Mouse (Mus musculus): ENCODE measurements around the gene Hilpda. TPM values are rescaled to one million over a fixed set of nuclear protein-coding genes. Genes with fewer than 3 reads are reported as not detected.

Hilpda gene
- polyA plus RNA-seq, 1 experiment from 2014 or later: 35.9 TPM

- Histone ChIP-seq H3K4me3 (replicated peaks; ENCODE audit: low read depth, low read length) (no peak overlapping the region), H3K27ac (replicated peaks; ENCODE audit: low read depth, low read length) (no peak overlapping the region), H3K9me3 (ENCODE audit: control insufficient read depth, low read length) (no peaks in the 10 kb centered on the region), H3K36me3 (ENCODE audit: control insufficient read depth, insufficient read depth, low read length) (no peaks in the 10 kb centered on the region), H3K9ac (replicated peaks; ENCODE audit: low read length) (no peak overlapping the region), H3K27me3 (ENCODE audit: control insufficient read depth, insufficient read depth, low read length) (no peaks in the 10 kb centered on the region), H3K4me1 (ENCODE audit: control insufficient read depth, insufficient read depth, low read length) (peaks cover 6% of the 10 kb centered on the region; the same call in 1 of the 2 replicates), H3K4me2 (ENCODE audit: low read length) (no peak overlapping the region)
- no peak for DNase-seq
- 89% methylated on average over 3 of the region's 3 CpGs for WGBS
- no peak for ATAC-seq (ENCODE audit: low FRiP score, low TSS enrichment)
Observed at GRCm38 (mm10) chr6:29264456-29264781, 7.9 kb upstream of the Hilpda start.

GRCm38 (mm10) chr6:29266936-29267335, 5.4 kb upstream of the Hilpda start:
- no peak overlapping the region for H3K27ac ChIP-seq (replicated peaks; ENCODE audit: low read depth, low read length)
- 80% methylated on average over 4 of the region's 4 CpGs for WGBS
- no peak overlapping the region for H3K9ac ChIP-seq (replicated peaks; ENCODE audit: low read length)
- H3K27me3 ChIP-seq (ENCODE audit: control insufficient read depth, insufficient read depth, low read length): no peaks in the 10 kb centered on the region
- H3K9me3 ChIP-seq (ENCODE audit: control insufficient read depth, low read length): no peaks in the 10 kb centered on the region
- H3K36me3 ChIP-seq (ENCODE audit: control insufficient read depth, insufficient read depth, low read length): no peaks in the 10 kb centered on the region
- H3K4me3 ChIP-seq (replicated peaks; ENCODE audit: low read depth, low read length): no peak overlapping the region
- DNase-seq (no peak), ATAC-seq (ENCODE audit: low FRiP score, low TSS enrichment) (no peak)
- no peak overlapping the region for H3K4me2 ChIP-seq (ENCODE audit: low read length)
- H3K4me1 ChIP-seq (ENCODE audit: control insufficient read depth, insufficient read depth, low read length): peaks cover 6% of the 10 kb centered on the region; the same call in 1 of the 2 replicates

GRCm38 (mm10) chr6:29269006-29269668, 3.2 kb upstream of the Hilpda start:
- H3K4me1 ChIP-seq (ENCODE audit: control insufficient read depth, insufficient read depth, low read length): peaks cover 9% of the 10 kb centered on the region
- ATAC-seq (ENCODE audit: low FRiP score, low TSS enrichment) (no peak), DNase-seq (no peak)
- H3K27ac ChIP-seq (replicated peaks; ENCODE audit: low read depth, low read length): no peak overlapping the region
- WGBS: 85% methylated on average over 6 of the region's 6 CpGs
- H3K4me2 ChIP-seq (ENCODE audit: low read length): no peak overlapping the region
- H3K4me3 ChIP-seq (replicated peaks; ENCODE audit: low read depth, low read length): no peak overlapping the region
- H3K9me3 ChIP-seq (ENCODE audit: control insufficient read depth, low read length): no peaks in the 10 kb centered on the region
- H3K27me3 ChIP-seq (ENCODE audit: control insufficient read depth, insufficient read depth, low read length): no peaks in the 10 kb centered on the region
- H3K9ac ChIP-seq (replicated peaks; ENCODE audit: low read length): no peak overlapping the region
- no peaks in the 10 kb centered on the region for H3K36me3 ChIP-seq (ENCODE audit: control insufficient read depth, insufficient read depth, low read length)

- WGBS: 19% methylated on average over 8 of the region's 8 CpGs
- DNase-seq: peak; percentile 5
Observed at GRCm38 (mm10) chr6:29270961-29271360, 1.3 kb upstream of the Hilpda start.

GRCm38 (mm10) chr6:29276746-29277145, 4.5 kb downstream of the Hilpda start:
- H3K36me3 ChIP-seq (ENCODE audit: control insufficient read depth, insufficient read depth, low read length): peaks cover 10% of the 10 kb centered on the region
- H3K27ac ChIP-seq (replicated peaks; ENCODE audit: low read depth, low read length): no peak overlapping the region
- H3K4me1 ChIP-seq (ENCODE audit: control insufficient read depth, insufficient read depth, low read length): peaks cover 9% of the 10 kb centered on the region
- no peak overlapping the region for H3K4me2 ChIP-seq (ENCODE audit: low read length)
- H3K27me3 ChIP-seq (ENCODE audit: control insufficient read depth, insufficient read depth, low read length): no peaks in the 10 kb centered on the region
- no peak overlapping the region for H3K4me3 ChIP-seq (replicated peaks; ENCODE audit: low read depth, low read length)
- no peak overlapping the region for H3K9ac ChIP-seq (replicated peaks; ENCODE audit: low read length)
- 92% methylated on average over 5 of the region's 5 CpGs for WGBS
- no peak for DNase-seq
- H3K9me3 ChIP-seq (ENCODE audit: control insufficient read depth, low read length): no peaks in the 10 kb centered on the region
- no peak for ATAC-seq (ENCODE audit: low FRiP score, low TSS enrichment)

More at GRCm38 (mm10) chr6:29270961-29271360, 1.3 kb upstream of the Hilpda start:
- peaks cover 7% of the 10 kb centered on the region for H3K36me3 ChIP-seq (ENCODE audit: control insufficient read depth, insufficient read depth, low read length)
- H3K27me3 ChIP-seq (ENCODE audit: control insufficient read depth, insufficient read depth, low read length): no peaks in the 10 kb centered on the region
- H3K9me3 ChIP-seq (ENCODE audit: control insufficient read depth, low read length): no peaks in the 10 kb centered on the region
- no peak for ATAC-seq (ENCODE audit: low FRiP score, low TSS enrichment)
- no peak overlapping the region for H3K27ac ChIP-seq (replicated peaks; ENCODE audit: low read depth, low read length)
- H3K9ac ChIP-seq (replicated peaks; ENCODE audit: low read length): no peak overlapping the region
- H3K4me1 ChIP-seq (ENCODE audit: control insufficient read depth, insufficient read depth, low read length): peaks cover 9% of the 10 kb centered on the region
- H3K4me3 ChIP-seq (replicated peaks; ENCODE audit: low read depth, low read length): no peak overlapping the region
- no peak overlapping the region for H3K4me2 ChIP-seq (ENCODE audit: low read length)

- DNase-seq: peak; percentile 87
- no peak overlapping the region for H3K27ac ChIP-seq (replicated peaks; ENCODE audit: low read depth, low read length)
- H3K4me1 ChIP-seq (ENCODE audit: control insufficient read depth, insufficient read depth, low read length): no peaks in the 10 kb centered on the region
- no peak overlapping the region for H3K4me3 ChIP-seq (replicated peaks; ENCODE audit: low read depth, low read length)
- WGBS: 32% methylated on average over 8 of the region's 8 CpGs
- H3K9ac ChIP-seq (replicated peaks; ENCODE audit: low read length): no peak overlapping the region
- H3K36me3 ChIP-seq (ENCODE audit: control insufficient read depth, insufficient read depth, low read length): peaks cover 10% of the 10 kb centered on the region
- no peaks in the 10 kb centered on the region for H3K9me3 ChIP-seq (ENCODE audit: control insufficient read depth, low read length)
- no peak overlapping the region for H3K4me2 ChIP-seq (ENCODE audit: low read length)
- ATAC-seq (ENCODE audit: low FRiP score, low TSS enrichment): no peak
- no peaks in the 10 kb centered on the region for H3K27me3 ChIP-seq (ENCODE audit: control insufficient read depth, insufficient read depth, low read length)
Observed at GRCm38 (mm10) chr6:29278513-29279267, 6.4 kb downstream of the Hilpda start.

GRCm38 (mm10) chr6:29279293-29279692, 7.0 kb downstream of the Hilpda start, which contains the start of gene Fam71f2:
TSS of gene Fam71f2 (plus strand) at chr6:29279593.
- WGBS: 87% methylated on average over 8 of the region's 8 CpGs
- H3K27me3 ChIP-seq (ENCODE audit: control insufficient read depth, insufficient read depth, low read length): no peaks in the 10 kb centered on the region
- H3K27ac ChIP-seq (replicated peaks; ENCODE audit: low read depth, low read length): no peak within 1 kb of the TSS
- H3K9me3 ChIP-seq (ENCODE audit: control insufficient read depth, low read length): no peaks in the 10 kb centered on the region
- peaks cover 10% of the 10 kb centered on the region for H3K36me3 ChIP-seq (ENCODE audit: control insufficient read depth, insufficient read depth, low read length)
- no peak within 1 kb of the TSS for H3K4me3 ChIP-seq (replicated peaks; ENCODE audit: low read depth, low read length)
- DNase-seq (no peak), ATAC-seq (ENCODE audit: low FRiP score, low TSS enrichment) (no peak)
- no peak within 1 kb of the TSS for H3K9ac ChIP-seq (replicated peaks; ENCODE audit: low read length)
- no peak within 1 kb of the TSS for H3K4me2 ChIP-seq (ENCODE audit: low read length)
- H3K4me1 ChIP-seq (ENCODE audit: control insufficient read depth, insufficient read depth, low read length): no peaks in the 10 kb centered on the region

- 27% methylated on average over 7 of the region's 7 CpGs for WGBS
Observed at GRCm38 (mm10) chr6:29280671-29281070, 8.4 kb downstream of the Hilpda start.

GRCm38 (mm10) chr6:29286870-29287269, 14.6 kb downstream of the Hilpda start:
- ATAC-seq (ENCODE audit: low FRiP score, low TSS enrichment) (no peak), DNase-seq (no peak)
- H3K9me3 ChIP-seq (ENCODE audit: control insufficient read depth, low read length): no peaks in the 10 kb centered on the region
- 72% methylated on average over 7 of the region's 7 CpGs for WGBS
- no peak overlapping the region for H3K9ac ChIP-seq (replicated peaks; ENCODE audit: low read length)
- H3K4me2 ChIP-seq (ENCODE audit: low read length): no peak overlapping the region
- H3K4me3 ChIP-seq (replicated peaks; ENCODE audit: low read depth, low read length): no peak overlapping the region
- H3K27me3 ChIP-seq (ENCODE audit: control insufficient read depth, insufficient read depth, low read length): no peaks in the 10 kb centered on the region
- H3K4me1 ChIP-seq (ENCODE audit: control insufficient read depth, insufficient read depth, low read length): no peaks in the 10 kb centered on the region
- no peak overlapping the region for H3K27ac ChIP-seq (replicated peaks; ENCODE audit: low read depth, low read length)
- H3K36me3 ChIP-seq (ENCODE audit: control insufficient read depth, insufficient read depth, low read length): no peaks in the 10 kb centered on the region

More at GRCm38 (mm10) chr6:29280671-29281070, 8.4 kb downstream of the Hilpda start:
- no peaks in the 10 kb centered on the region for H3K4me1 ChIP-seq (ENCODE audit: control insufficient read depth, insufficient read depth, low read length)
- 0 out of 2 replicates have a peak, but pooled peaks cover 3% of the 10 kb centered on the region for H3K36me3 ChIP-seq (ENCODE audit: control insufficient read depth, insufficient read depth, low read length)
- H3K27me3 ChIP-seq (ENCODE audit: control insufficient read depth, insufficient read depth, low read length): no peaks in the 10 kb centered on the region
- H3K4me2 ChIP-seq (ENCODE audit: low read length): no peak overlapping the region
- no peak overlapping the region; the same call in 1 of the 2 replicates for H3K9ac ChIP-seq (replicated peaks; ENCODE audit: low read length)
- H3K27ac ChIP-seq (replicated peaks; ENCODE audit: low read depth, low read length): no peak overlapping the region
- ATAC-seq (ENCODE audit: low FRiP score, low TSS enrichment) (no peak), DNase-seq (no peak)
- no peaks in the 10 kb centered on the region for H3K9me3 ChIP-seq (ENCODE audit: control insufficient read depth, low read length)
- no peak overlapping the region for H3K4me3 ChIP-seq (replicated peaks; ENCODE audit: low read depth, low read length)

Data from midbrain, embryonic 14.5 days (tissue).